Mouse (Mus musculus): Measurements from ENCODE around the gene Herc6.

The Herc6 gene

GRCm38 (mm10) chr6:57691467-57692261, 110.9 kb downstream of the Herc6 start, which contains the start of gene Pyurf:
Gene Pyurf (minus strand): TSS chr6:57692078.
- peaks cover 7% of the 10 kb centered on the region; the same call in 1 of the 2 replicates for H3K4me1 ChIP-seq (replicated peaks; ENCODE audit: low read depth, low read length)
- H3K27me3 ChIP-seq (ENCODE audit: insufficient read depth, low read length): peaks cover 3% of the 10 kb centered on the region
- peak within 1 kb of the TSS; percentile 82 for H3K4me3 ChIP-seq (replicated peaks; ENCODE audit: low read length)
- no peak for TF ChIP-seq CTCF (conservative IDR thresholded peaks at IDR 0.05; ENCODE audit: low read length)
- no peak for TF ChIP-seq POU5F1 (IDR thresholded peaks at IDR 0.05; ENCODE audit: borderline replicate concordance, low read length)
- no peak for TF ChIP-seq NANOG (IDR thresholded peaks at IDR 0.05; ENCODE audit: borderline replicate concordance, low read length)
- H3K9me3 ChIP-seq (ENCODE audit: low read length): peaks cover 5% of the 10 kb centered on the region
- peaks cover 9% of the 10 kb centered on the region for H3K36me3 ChIP-seq (ENCODE audit: insufficient read depth, low read length)

GRCm38 (mm10) chr6:57693116-57693515, 112.3 kb downstream of the Herc6 start:
- H3K27me3 ChIP-seq (ENCODE audit: insufficient read depth, low read length): peaks cover 3% of the 10 kb centered on the region
- H3K4me1 ChIP-seq (replicated peaks; ENCODE audit: low read depth, low read length): peaks cover 7% of the 10 kb centered on the region; the same call in 1 of the 2 replicates
- peaks cover 9% of the 10 kb centered on the region for H3K36me3 ChIP-seq (ENCODE audit: insufficient read depth, low read length)
- no peak overlapping the region for H3K4me3 ChIP-seq (replicated peaks; ENCODE audit: low read length)
- peaks cover 5% of the 10 kb centered on the region for H3K9me3 ChIP-seq (ENCODE audit: low read length)
- TF ChIP-seq POU5F1 (IDR thresholded peaks at IDR 0.05; ENCODE audit: borderline replicate concordance, low read length): no peak
- no peak for TF ChIP-seq NANOG (IDR thresholded peaks at IDR 0.05; ENCODE audit: borderline replicate concordance, low read length)
- TF ChIP-seq CTCF (conservative IDR thresholded peaks at IDR 0.05; ENCODE audit: low read length): no peak

- TF ChIP-seq CTCF (conservative IDR thresholded peaks at IDR 0.05; ENCODE audit: low read length) (no peak), NANOG (IDR thresholded peaks at IDR 0.05; ENCODE audit: borderline replicate concordance, low read length) (no peak), POU5F1 (IDR thresholded peaks at IDR 0.05; ENCODE audit: borderline replicate concordance, low read length) (no peak)
- H3K9me3 ChIP-seq (ENCODE audit: low read length): no peaks in the 10 kb centered on the region
- H3K4me3 ChIP-seq (replicated peaks; ENCODE audit: low read length): no peak overlapping the region
- no peaks in the 10 kb centered on the region for H3K27me3 ChIP-seq (ENCODE audit: insufficient read depth, low read length)
- H3K4me1 ChIP-seq (replicated peaks; ENCODE audit: low read depth, low read length): peaks cover 14% of the 10 kb centered on the region
- no peaks in the 10 kb centered on the region for H3K36me3 ChIP-seq (ENCODE audit: insufficient read depth, low read length)
Observed at GRCm38 (mm10) chr6:57701686-57702085, 120.9 kb downstream of the Herc6 start.

- peaks cover 14% of the 10 kb centered on the region for H3K4me1 ChIP-seq (replicated peaks; ENCODE audit: low read depth, low read length)
- H3K36me3 ChIP-seq (ENCODE audit: insufficient read depth, low read length): no peaks in the 10 kb centered on the region
- H3K27me3 ChIP-seq (ENCODE audit: insufficient read depth, low read length): no peaks in the 10 kb centered on the region
- peak within 1 kb of the TSS; percentile 84 for H3K4me3 ChIP-seq (replicated peaks; ENCODE audit: low read length)
- no peaks in the 10 kb centered on the region for H3K9me3 ChIP-seq (ENCODE audit: low read length)
- no peak for TF ChIP-seq NANOG (IDR thresholded peaks at IDR 0.05; ENCODE audit: borderline replicate concordance, low read length)
- TF ChIP-seq CTCF (conservative IDR thresholded peaks at IDR 0.05; ENCODE audit: low read length): no peak
- TF ChIP-seq POU5F1 (IDR thresholded peaks at IDR 0.05; ENCODE audit: borderline replicate concordance, low read length): no peak
Observed at GRCm38 (mm10) chr6:57702376-57702742, 121.6 kb downstream of the Herc6 start, which contains the start of gene Lancl2. Gene Lancl2 (plus strand): TSS chr6:57702540.

- Histone ChIP-seq H3K4me1 (replicated peaks; ENCODE audit: low read depth, low read length) (peaks cover 14% of the 10 kb centered on the region), H3K27me3 (ENCODE audit: insufficient read depth, low read length) (no peaks in the 10 kb centered on the region)
- TF ChIP-seq POU5F1 (IDR thresholded peaks at IDR 0.05; ENCODE audit: borderline replicate concordance, low read length) (no peak), CTCF (conservative IDR thresholded peaks at IDR 0.05; ENCODE audit: low read length) (no peak), NANOG (IDR thresholded peaks at IDR 0.05; ENCODE audit: borderline replicate concordance, low read length) (no peak)
Observed at GRCm38 (mm10) chr6:57702743-57703499, 122.1 kb downstream of the Herc6 start.

GRCm38 (mm10) chr6:57703703-57704102, 122.9 kb downstream of the Herc6 start:
- Histone ChIP-seq H3K4me3 (replicated peaks; ENCODE audit: low read length) (peak overlapping the region; percentile 84), H3K27me3 (ENCODE audit: insufficient read depth, low read length) (no peaks in the 10 kb centered on the region), H3K4me1 (replicated peaks; ENCODE audit: low read depth, low read length) (peaks cover 14% of the 10 kb centered on the region), H3K36me3 (ENCODE audit: insufficient read depth, low read length) (no peaks in the 10 kb centered on the region), H3K9me3 (ENCODE audit: low read length) (no peaks in the 10 kb centered on the region)
- TF ChIP-seq POU5F1 (IDR thresholded peaks at IDR 0.05; ENCODE audit: borderline replicate concordance, low read length) (no peak), NANOG (IDR thresholded peaks at IDR 0.05; ENCODE audit: borderline replicate concordance, low read length) (no peak), CTCF (conservative IDR thresholded peaks at IDR 0.05; ENCODE audit: low read length) (no peak)

More at GRCm38 (mm10) chr6:57702743-57703499, 122.1 kb downstream of the Herc6 start:
- no peaks in the 10 kb centered on the region for H3K36me3 ChIP-seq (ENCODE audit: insufficient read depth, low read length)
- peak overlapping the region; percentile 84 for H3K4me3 ChIP-seq (replicated peaks; ENCODE audit: low read length)
- no peaks in the 10 kb centered on the region for H3K9me3 ChIP-seq (ENCODE audit: low read length)

- peaks cover 12% of the 10 kb centered on the region for H3K4me1 ChIP-seq (replicated peaks; ENCODE audit: low read depth, low read length)
- no peaks in the 10 kb centered on the region for H3K36me3 ChIP-seq (ENCODE audit: insufficient read depth, low read length)
- TF ChIP-seq POU5F1 (IDR thresholded peaks at IDR 0.05; ENCODE audit: borderline replicate concordance, low read length): no peak
- no peak for TF ChIP-seq NANOG (IDR thresholded peaks at IDR 0.05; ENCODE audit: borderline replicate concordance, low read length)
- TF ChIP-seq CTCF (conservative IDR thresholded peaks at IDR 0.05; ENCODE audit: low read length): no peak
- no peaks in the 10 kb centered on the region for H3K9me3 ChIP-seq (ENCODE audit: low read length)
- no peak overlapping the region for H3K4me3 ChIP-seq (replicated peaks; ENCODE audit: low read length)
- no peaks in the 10 kb centered on the region for H3K27me3 ChIP-seq (ENCODE audit: insufficient read depth, low read length)
Observed at GRCm38 (mm10) chr6:57706721-57707120, 125.9 kb downstream of the Herc6 start.

GRCm38 (mm10) chr6:57711726-57712125, 130.9 kb downstream of the Herc6 start:
- Histone ChIP-seq H3K4me3 (replicated peaks; ENCODE audit: low read length) (no peak overlapping the region), H3K36me3 (ENCODE audit: insufficient read depth, low read length) (no peaks in the 10 kb centered on the region), H3K9me3 (ENCODE audit: low read length) (no peaks in the 10 kb centered on the region), H3K4me1 (replicated peaks; ENCODE audit: low read depth, low read length) (no peaks in the 10 kb centered on the region), H3K27me3 (ENCODE audit: insufficient read depth, low read length) (no peaks in the 10 kb centered on the region)
- TF ChIP-seq CTCF (conservative IDR thresholded peaks at IDR 0.05; ENCODE audit: low read length) (no peak), POU5F1 (IDR thresholded peaks at IDR 0.05; ENCODE audit: borderline replicate concordance, low read length) (no peak), NANOG (IDR thresholded peaks at IDR 0.05; ENCODE audit: borderline replicate concordance, low read length) (no peak)
